Mouse (Mus musculus) gonadal fat pad, adult 2 months (tissue): ENCODE data around the gene Mrpl28. TPM values are rescaled to one million over a fixed set of nuclear protein-coding genes. Genes with fewer than 3 reads are reported as not detected.

Experiments used
- DNase-seq: peaks from one replicate; pipeline ENCODE4 v3.0.0-alpha.2; 2012; ENCODE audit warnings: low read depth
- polyA plus RNA-seq: library from polyadenylated mRNA; depleted of rRNA; stranded (reverse); fragments of >200 nt; gene quantifications from 2 replicates; pipeline ENCODE4 v1.2.3, GENCODE M21; 2012

The Mrpl28 gene
- polyA plus RNA-seq, 1 experiment, result 86.7 TPM

GRCm38 (mm10) chr17:26115956-26116487 is 7.3 kb upstream of the Mrpl28 start:
- no peak for DNase-seq

DNA sequence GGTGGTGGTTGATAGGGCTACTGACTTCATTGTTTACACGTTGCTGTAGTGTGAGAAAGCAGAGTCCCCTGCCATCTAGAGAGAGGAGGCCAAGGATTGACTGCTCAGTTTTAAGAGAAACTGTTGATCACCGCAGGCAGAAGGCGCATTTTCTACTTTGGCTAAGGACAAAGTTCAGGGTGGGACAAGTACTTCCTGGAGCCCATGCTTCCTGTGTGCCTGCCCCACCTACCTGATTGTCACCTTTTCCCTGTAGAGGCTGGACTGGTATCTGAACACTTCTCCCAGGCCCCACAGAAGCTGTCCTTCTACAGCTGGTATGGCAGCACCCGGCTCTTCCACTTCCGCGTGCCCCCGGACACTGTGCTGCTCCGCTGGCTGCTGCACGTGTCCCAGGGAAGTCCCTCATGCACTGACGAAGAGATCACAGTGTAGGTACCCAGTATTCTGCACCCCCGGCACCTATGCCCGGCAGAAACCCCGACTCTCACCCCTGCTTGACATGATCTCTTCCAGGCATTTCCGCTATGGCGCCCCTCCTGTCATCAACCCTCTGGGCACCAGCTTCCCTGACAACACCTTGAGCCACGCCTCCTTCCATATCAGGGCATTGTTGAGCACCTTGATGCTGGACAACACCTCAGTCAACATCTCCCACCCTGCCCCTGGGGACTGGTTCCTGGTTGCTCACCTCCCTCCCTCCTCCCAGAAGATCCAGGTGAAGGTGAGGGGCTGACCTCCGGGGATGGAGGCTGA is 6.6 kb upstream of the Mrpl28 start:
- no peak for DNase-seq

DNA sequence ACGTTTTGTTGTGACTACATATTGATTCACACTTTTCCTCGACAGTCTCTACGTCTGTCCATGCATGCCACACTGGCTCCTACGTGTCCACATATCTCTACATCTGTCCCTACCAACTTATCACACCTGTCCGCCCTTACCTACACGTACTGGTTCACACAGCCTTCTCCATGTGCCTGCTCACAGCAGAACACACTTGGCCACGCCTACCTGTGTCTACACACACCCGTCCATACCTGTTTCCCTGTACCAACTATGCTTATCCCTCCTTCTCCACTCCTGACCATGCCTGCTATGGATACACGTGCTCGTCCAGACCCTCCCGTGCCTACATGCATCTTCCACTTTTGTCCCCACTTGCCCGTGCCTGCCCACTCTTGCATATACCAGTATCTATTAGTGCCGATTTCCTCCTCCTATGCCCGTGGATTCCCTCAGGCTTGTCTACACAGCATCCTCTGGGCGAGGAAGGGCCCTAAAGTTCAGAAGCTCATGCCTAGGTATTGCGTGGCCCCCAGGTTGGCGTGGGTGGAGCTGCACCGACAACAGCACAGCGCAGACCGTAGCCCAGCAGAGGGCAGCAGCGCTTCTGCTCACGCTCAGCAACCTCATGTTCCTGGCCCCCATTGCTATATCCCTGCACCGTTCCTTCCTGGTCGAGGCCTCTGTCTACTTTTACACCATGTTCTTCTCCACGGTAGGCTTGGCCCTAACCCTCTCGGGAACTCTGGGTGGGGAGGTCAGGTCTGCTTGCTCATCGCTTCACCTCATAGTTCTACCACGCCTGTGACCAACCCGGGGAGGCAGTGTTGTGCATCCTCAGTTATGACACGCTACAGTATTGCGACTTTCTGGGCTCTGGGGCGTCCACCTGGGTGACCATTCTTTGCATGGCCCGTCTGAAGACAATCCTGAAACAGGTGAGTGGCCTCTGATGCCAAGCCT is 3.3 kb upstream of the Mrpl28 start:
- no peak for DNase-seq

- no peak for DNase-seq
Observed at GRCm38 (mm10) chr17:26122431-26123140, 714 bp upstream of the Mrpl28 start.

- no peak for DNase-seq
Observed at GRCm38 (mm10) chr17:26124560-26124959, 1.3 kb downstream of the Mrpl28 start.

GRCm38 (mm10) chr17:26125226-26125625 is 1.9 kb downstream of the Mrpl28 start:
- DNase-seq, result no peak

GRCm38 (mm10) chr17:26131062-26131732 is 7.9 kb downstream of the Mrpl28 start:
- no peak for DNase-seq

DNA sequence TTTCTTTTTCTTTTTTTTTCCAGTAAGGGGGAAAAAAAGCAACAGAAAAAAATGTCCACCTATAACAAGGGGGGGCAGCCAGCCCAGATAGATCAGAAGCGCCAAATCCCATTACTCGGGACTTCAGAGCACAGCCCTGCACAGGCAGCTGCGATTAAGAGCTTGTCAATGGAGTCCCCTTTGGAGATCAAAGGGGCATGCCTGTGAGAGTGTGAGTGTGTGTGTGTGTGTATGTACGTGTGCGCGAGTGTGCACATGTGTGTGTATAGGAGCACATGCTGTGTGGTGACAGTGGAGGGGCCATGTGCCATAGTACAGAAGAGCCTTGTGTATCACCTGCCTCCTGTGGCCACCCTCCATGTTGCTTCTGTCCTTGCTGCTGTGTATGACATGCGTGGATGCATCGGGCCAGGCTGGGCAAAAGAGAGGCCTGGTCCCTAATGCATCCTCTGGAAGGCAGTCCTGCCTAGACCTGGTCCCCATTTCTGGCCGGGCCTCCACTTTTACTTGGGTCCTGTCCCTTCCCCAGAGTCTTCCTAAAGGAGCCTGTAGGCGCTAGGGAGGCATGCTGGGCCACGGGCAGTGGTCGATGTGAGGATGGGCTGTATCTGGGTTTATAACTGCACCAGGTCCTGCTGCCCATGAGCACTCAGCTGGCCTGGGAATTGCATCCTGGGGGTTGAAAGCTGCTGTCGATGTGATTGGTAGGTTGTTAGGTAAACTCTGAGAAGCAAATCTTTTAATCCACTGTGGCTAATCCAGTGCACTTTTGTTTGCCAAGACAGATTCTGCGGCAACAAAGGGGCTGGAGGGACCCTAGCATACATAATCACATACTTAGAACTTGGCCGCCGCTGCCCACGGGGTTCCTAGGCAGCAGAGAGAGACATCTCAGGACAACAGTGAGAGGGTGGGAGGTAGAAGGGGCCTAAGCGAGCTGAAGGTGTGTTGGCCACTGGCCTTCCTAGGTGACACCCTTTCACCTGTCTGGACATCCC is 8.9 kb downstream of the Mrpl28 start:
- no peak for DNase-seq

GRCm38 (mm10) chr17:26137106-26137750 is 13.9 kb downstream of the Mrpl28 start:
- no peak for DNase-seq

- no peak for DNase-seq
Observed at GRCm38 (mm10) chr17:26137751-26138130, 14.4 kb downstream of the Mrpl28 start.

- DNase-seq, result peak; percentile 58
Observed at GRCm38 (mm10) chr17:26138239-26138836, 15.0 kb downstream of the Mrpl28 start, which contains the start of gene Axin1. Gene Axin1, plus strand, starts transcription at chr17:26138688.

DNA sequence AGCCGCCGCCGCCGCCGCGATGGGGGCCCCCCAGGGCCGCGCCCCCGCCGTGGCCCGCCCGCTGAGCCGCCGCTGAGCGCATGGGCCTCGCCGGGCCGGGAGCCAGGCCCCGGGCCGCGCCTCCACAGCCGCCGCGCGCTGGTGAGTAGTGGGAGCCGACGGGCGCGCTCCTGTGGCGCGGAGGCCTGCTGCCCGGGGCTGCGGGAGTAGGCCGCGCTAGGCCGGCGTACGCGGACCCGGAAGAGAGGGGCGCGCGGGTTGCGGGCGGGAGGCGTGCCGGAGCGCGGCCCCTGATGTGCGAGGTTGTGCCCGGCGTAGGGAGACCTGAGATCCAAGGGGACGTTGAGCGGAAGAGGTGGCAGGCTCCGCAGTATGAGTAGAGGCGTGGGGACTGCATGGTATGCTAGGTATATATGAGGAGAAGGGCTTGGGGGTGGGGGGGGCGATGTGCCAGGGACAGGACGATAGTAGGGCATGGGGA is 15.6 kb downstream of the Mrpl28 start:
- no peak for DNase-seq

GRCm38 (mm10) chr17:26142796-26143195 is 19.5 kb downstream of the Mrpl28 start:
- DNase-seq, result no peak

DNA sequence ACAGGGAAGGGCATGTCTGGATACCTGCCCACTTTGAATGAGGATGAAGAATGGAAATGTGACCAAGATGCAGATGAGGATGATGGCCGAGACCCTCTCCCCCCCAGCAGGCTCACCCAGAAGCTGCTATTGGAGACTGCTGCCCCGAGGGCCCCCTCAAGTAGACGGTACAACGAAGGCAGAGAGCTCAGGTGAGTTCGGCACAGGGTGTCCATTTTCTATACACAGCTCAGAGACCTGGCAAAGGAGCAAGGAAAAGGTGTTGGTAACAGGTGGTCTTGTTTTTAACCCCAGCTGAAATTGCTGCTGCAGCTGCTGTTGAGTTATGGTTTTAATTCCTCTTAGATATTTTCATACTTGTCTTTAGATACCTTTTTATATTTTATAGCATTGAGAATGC is 20.1 kb downstream of the Mrpl28 start:
- no peak for DNase-seq

DNA sequence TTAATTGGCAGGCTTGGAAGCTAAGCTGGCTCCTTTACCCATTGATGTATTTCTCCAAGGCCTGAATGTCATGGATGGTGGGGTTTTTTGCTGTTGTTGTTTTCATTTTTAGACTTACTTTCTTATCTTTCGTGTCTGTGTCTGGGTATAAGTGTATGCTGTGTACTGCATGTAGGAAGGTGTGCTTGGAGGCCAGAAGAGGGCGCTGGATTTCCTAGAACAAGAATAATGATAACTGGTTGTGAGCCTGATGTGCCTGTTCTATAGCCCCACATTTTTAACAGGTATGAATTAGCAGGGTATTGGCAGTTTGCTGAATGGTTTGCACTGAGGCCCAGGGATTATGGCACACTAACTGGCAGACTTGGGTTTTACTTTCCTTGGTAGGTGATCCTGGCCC is 25.8 kb downstream of the Mrpl28 start:
- no peak for DNase-seq

GRCm38 (mm10) chr17:26151886-26152630 is 28.8 kb downstream of the Mrpl28 start:
- DNase-seq, result no peak

DNA sequence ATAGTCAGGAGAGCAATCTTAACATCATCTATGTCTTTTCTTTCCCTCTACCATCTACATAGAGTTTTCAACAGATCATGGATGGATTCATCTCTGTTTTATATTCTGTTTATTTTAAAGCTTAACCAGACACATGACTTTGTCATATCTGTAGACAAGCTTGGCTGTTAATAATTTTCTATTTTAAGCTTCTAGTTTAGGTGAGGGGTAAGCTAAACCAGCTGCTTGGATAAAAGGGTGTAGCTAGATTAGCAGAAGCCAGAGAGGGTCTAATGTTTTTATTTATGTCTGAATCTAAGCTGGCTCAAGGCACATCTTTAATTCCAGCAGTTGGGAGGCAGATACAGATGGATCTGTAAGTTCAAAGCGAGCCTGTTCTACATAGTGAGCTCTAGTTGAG is 39.4 kb downstream of the Mrpl28 start:
- no peak for DNase-seq

DNA sequence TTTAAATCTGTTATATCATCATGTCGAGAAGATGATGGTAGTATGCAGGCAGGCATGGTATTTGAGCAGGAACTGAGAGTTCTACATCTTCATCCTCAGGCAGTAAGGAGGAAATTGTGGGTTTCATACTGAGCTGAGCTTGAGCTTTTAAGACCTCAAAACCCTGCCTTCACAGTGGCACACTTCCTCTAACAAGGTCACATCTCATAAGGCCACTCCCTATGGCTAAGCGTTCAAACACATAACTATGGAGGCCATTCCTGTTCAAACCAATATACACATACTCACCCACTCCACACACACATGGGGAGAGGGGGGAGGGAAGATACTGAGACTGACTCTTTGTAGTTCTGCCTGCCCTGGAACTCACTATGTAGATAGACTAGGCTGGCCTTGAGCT is 44.7 kb downstream of the Mrpl28 start:
- DNase-seq, result no peak
